Mouse (Mus musculus) splenic B cell, adult 2 months (primary cell): Measurements from ENCODE around the gene Slc7a6.
"Not testable (repeated sequence)": the region's sequence is repeated elsewhere in the genome, so short reads cannot be mapped to it uniquely, and the experiment has no call there.

Experiments used
- DNase-seq: peaks from one replicate; pipeline ENCODE4 v3.0.0-alpha.2; 2011; ENCODE audit warnings: low read depth, low spot score
- H3K27me3 ChIP-seq: 2 replicates; pipeline ENCODE4 v1.6.1; 2012; ENCODE audit warnings: mild to moderate bottlenecking, low read length, moderate library complexity, mixed read lengths; ENCODE audit not compliant: control insufficient read depth, poor library complexity, insufficient read depth, severe bottlenecking
- H3K36me3 ChIP-seq: 2 replicates; pipeline ENCODE4 v1.6.1; 2012; ENCODE audit warnings: mild to moderate bottlenecking, low read length, moderate library complexity, mixed read lengths; ENCODE audit not compliant: control insufficient read depth, poor library complexity, insufficient read depth, severe bottlenecking

The Slc7a6 gene

GRCm38 (mm10) chr8:106189162-106189561 lies 20.5 kb downstream of the Slc7a6 start:
- no peaks in the 10 kb centered on the region for H3K36me3 ChIP-seq
- no peak for DNase-seq
- H3K27me3 ChIP-seq, result no peaks in the 10 kb centered on the region

- no peaks in the 10 kb centered on the region for H3K27me3 ChIP-seq
- peaks cover 2% of the 10 kb centered on the region for H3K36me3 ChIP-seq
- no peak for DNase-seq
These were observed 23.0 kb downstream of the Slc7a6 start for GRCm38 (mm10) chr8:106191639-106192038.

- no peak for DNase-seq
- Histone ChIP-seq H3K27me3 (no peaks in the 10 kb centered on the region), H3K36me3 (peaks cover 2% of the 10 kb centered on the region)
These were observed 24.5 kb downstream of the Slc7a6 start for GRCm38 (mm10) chr8:106193162-106193561.

- H3K36me3 ChIP-seq, result peaks cover 2% of the 10 kb centered on the region
- DNase-seq, result no peak
- no peaks in the 10 kb centered on the region for H3K27me3 ChIP-seq
These were observed 25.4 kb downstream of the Slc7a6 start for GRCm38 (mm10) chr8:106194062-106194461.

GRCm38 (mm10) chr8:106198741-106199140 lies 30.1 kb downstream of the Slc7a6 start:
- Histone ChIP-seq H3K27me3 (no peaks in the 10 kb centered on the region), H3K36me3 (peaks cover 8% of the 10 kb centered on the region)
- DNase-seq, result peak; percentile 75

- H3K36me3 ChIP-seq, H3K27me3 ChIP-seq, DNase-seq: not testable (repeated sequence)
These were observed 30.9 kb downstream of the Slc7a6 start for GRCm38 (mm10) chr8:106199596-106199995.

- no peaks in the 10 kb centered on the region for H3K27me3 ChIP-seq
- no peaks in the 10 kb centered on the region for H3K36me3 ChIP-seq
- DNase-seq, result no peak
These were observed 41.5 kb downstream of the Slc7a6 start for GRCm38 (mm10) chr8:106210035-106210731.

- no peaks in the 10 kb centered on the region for H3K36me3 ChIP-seq
- no peaks in the 10 kb centered on the region for H3K27me3 ChIP-seq
- DNase-seq, result peak; percentile 93
These were observed 42.2 kb downstream of the Slc7a6 start, which contains the start of the genes Slc7a6os and Prmt7 for GRCm38 (mm10) chr8:106210821-106211345. Gene Slc7a6os (minus strand): TSS chr8:106210935. Gene Prmt7 (plus strand): TSS chr8:106210936.

GRCm38 (mm10) chr8:106211421-106211820 lies 42.8 kb downstream of the Slc7a6 start:
- Histone ChIP-seq H3K27me3 (no peaks in the 10 kb centered on the region), H3K36me3 (no peaks in the 10 kb centered on the region)
- DNase-seq, result no peak

GRCm38 (mm10) chr8:106213959-106214358 lies 45.3 kb downstream of the Slc7a6 start:
- no peak for DNase-seq
- Histone ChIP-seq H3K36me3 (no peaks in the 10 kb centered on the region; the same call in 1 of the 2 replicates), H3K27me3 (no peaks in the 10 kb centered on the region)

GRCm38 (mm10) chr8:106219620-106220019 lies 51.0 kb downstream of the Slc7a6 start:
- H3K36me3 ChIP-seq, result peaks cover 1% of the 10 kb centered on the region
- H3K27me3 ChIP-seq, result no peaks in the 10 kb centered on the region
- DNase-seq, result no peak

- Histone ChIP-seq H3K36me3 (peaks cover 6% of the 10 kb centered on the region; the same call in 1 of the 2 replicates), H3K27me3 (no peaks in the 10 kb centered on the region)
- peak; percentile 69 for DNase-seq
These were observed 57.9 kb downstream of the Slc7a6 start for GRCm38 (mm10) chr8:106226589-106226988.

- Histone ChIP-seq H3K27me3 (no peaks in the 10 kb centered on the region), H3K36me3 (peaks cover 11% of the 10 kb centered on the region)
- DNase-seq, result no peak
These were observed 62.9 kb downstream of the Slc7a6 start for GRCm38 (mm10) chr8:106231536-106231935.

GRCm38 (mm10) chr8:106232751-106233150 lies 64.1 kb downstream of the Slc7a6 start:
- DNase-seq, result peak; percentile 13
- H3K36me3 ChIP-seq, result peaks cover 14% of the 10 kb centered on the region
- H3K27me3 ChIP-seq, result no peaks in the 10 kb centered on the region

- peaks cover 16% of the 10 kb centered on the region for H3K36me3 ChIP-seq
- no peak for DNase-seq
These were observed 66.1 kb downstream of the Slc7a6 start for GRCm38 (mm10) chr8:106234567-106235261.

More at GRCm38 (mm10) chr8:106234567-106235261, 66.1 kb downstream of the Slc7a6 start:
- no peaks in the 10 kb centered on the region for H3K27me3 ChIP-seq
